Mouse (Mus musculus) megakaryocyte, embryonic 14.5 days (primary cell): ENCODE measurements around the gene Ninj1.

ENCODE experiments used
- FLI1 ChIP-seq: IDR thresholded peaks from 2 replicates; pipeline ENCODE4 v1.6.1; 2012; ENCODE audit warnings: low read length, inconsistent platforms, mixed read lengths
- GATA1 ChIP-seq: IDR thresholded peaks from 3 replicates; pipeline ENCODE4 v1.6.1; 2012; ENCODE audit warnings: mixed read lengths, low read length, inconsistent platforms, borderline replicate concordance

- no peak for TF ChIP-seq GATA1
- no peak for TF ChIP-seq FLI1
Observed at GRCm38 (mm10) chr13:49196211-49196610, 8.9 kb downstream of the Ninj1 start.
